Mouse (Mus musculus) lung, postnatal 0 days (tissue): ENCODE data around the gene Rabep1. TPM values are rescaled to one million over a fixed set of nuclear protein-coding genes. Genes with fewer than 3 reads are reported as not detected.

ENCODE experiments used
- ATAC-seq: fragments of 200-750 bp; cut with Nextera tagmentation; 2 replicates; pipeline ENCODE4 v1.8.0; 2017; ENCODE audit warnings: moderate library complexity
- DNase-seq: peaks from one replicate; pipeline ENCODE4 v3.0.0-alpha.2; 2016; ENCODE audit warnings: low spot score
- H3K27ac ChIP-seq: fragments of 300-500 bp; sonication (generic); 2 replicates; pipeline ENCODE4 v1.5.1; 2014; ENCODE audit warnings: antibody characterized with exemption, mild to moderate bottlenecking, low read length, mixed read lengths
- H3K27me3 ChIP-seq: fragments of 300-500 bp; sonication (generic); replicated peaks from 2 replicates; pipeline ENCODE4 v1.6.1; 2014; ENCODE audit warnings: low read length, mixed read lengths; ENCODE audit not compliant: insufficient read depth
- H3K36me3 ChIP-seq: fragments of 300-500 bp; sonication (generic); 2 replicates; pipeline ENCODE4 v1.6.1; 2014; ENCODE audit warnings: low read length, mixed read lengths; ENCODE audit not compliant: insufficient read depth
- H3K4me1 ChIP-seq: fragments of 300-500 bp; sonication (generic); 2 replicates; pipeline ENCODE4 v1.6.1; 2014; ENCODE audit warnings: antibody characterized with exemption, low read depth, low read length, mixed read lengths; ENCODE audit not compliant: insufficient read depth
- H3K4me2 ChIP-seq: fragments of 300-500 bp; sonication (generic); replicated peaks from 2 replicates; pipeline ENCODE4 v1.6.1; 2014; ENCODE audit warnings: low read depth, mild to moderate bottlenecking, low read length, moderate library complexity, mixed read lengths
- H3K4me3 ChIP-seq: fragments of 300-500 bp; sonication (generic); 2 replicates; pipeline ENCODE4 v1.5.1; 2014; ENCODE audit warnings: low read depth, low read length
- H3K9ac ChIP-seq: fragments of 300-500 bp; sonication (generic); replicated peaks from 2 replicates; pipeline ENCODE4 v1.6.1; 2014; ENCODE audit warnings: low read depth, mild to moderate bottlenecking
- H3K9me3 ChIP-seq: fragments of 300-500 bp; sonication (generic); 2 replicates; pipeline ENCODE4 v1.6.1; 2016; ENCODE audit warnings: low read length, mixed read lengths
- CTCF ChIP-seq: IDR thresholded peaks from 2 replicates; pipeline ENCODE4 v1.5.1; 2016; ENCODE audit warnings: antibody characterized with exemption, mild to moderate bottlenecking
- EP300 ChIP-seq: IDR thresholded peaks from 2 replicates; pipeline ENCODE4 v1.6.1; 2016; ENCODE audit warnings: antibody characterized with exemption, mild to moderate bottlenecking, control low read depth
- WGBS: fragments of 180-500 bp; shearing (Covaris S2); extraction: QIAGEN DNeasy Blood & Tissue Kit; methylation state at CpG from one replicate; pipeline ENCODE4 v1.1.7; 2014; 5-methylcytosine and 5-hydroxymethylcytosine counted together
- polyA plus RNA-seq: library from polyadenylated mRNA; unstranded; fragments of >200 nt; fragmentation: Nextera tagmentation; extraction: Ambion mirVana; gene quantifications from 2 replicates; pipeline ENCODE4 v1.2.1, GENCODE M21; 2015

Rabep1 gene
- polyA plus RNA-seq, 1 experiment from 2014 or later = 35.3 TPM

DNA sequence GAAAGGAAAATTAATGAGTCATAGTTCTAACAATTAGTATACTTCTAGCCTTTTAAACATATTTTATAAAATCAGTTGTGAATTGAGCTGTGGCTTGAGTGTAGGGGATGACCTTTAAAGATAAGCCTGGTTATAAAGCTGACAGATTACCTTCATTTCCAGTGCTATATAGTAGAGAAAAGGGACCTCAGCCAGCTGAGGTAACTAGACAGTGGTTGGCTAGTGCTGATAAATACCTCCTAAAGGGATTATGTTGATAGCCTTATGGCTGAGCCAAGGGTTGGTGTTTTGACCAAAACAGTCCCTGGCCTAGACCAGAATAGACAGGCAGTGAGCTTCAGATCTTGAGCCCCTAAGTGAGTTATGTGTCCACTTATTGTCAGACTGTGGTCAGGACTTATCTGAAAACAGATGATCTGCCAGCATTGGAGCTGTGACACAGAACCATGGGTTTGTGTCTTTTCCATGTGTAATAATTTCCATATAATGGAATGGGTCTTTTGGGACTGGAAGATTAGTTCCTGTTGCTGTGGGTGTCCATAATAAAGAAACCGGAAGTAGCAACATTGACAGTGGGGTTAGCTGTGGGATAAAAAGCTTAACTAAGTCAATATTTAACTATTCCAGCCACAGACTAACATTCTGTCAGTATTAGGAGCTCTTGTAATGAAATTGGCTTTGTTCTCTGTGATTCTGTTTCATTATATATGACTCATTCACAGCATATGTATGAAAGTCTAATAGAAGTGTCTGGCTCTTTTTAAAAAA lies 29.5 kb downstream of the Rabep1 start:
- no peak for DNase-seq
- WGBS = 41% methylated on average over 1 of the region's 1 CpGs
- H3K36me3 ChIP-seq = no peaks in the 10 kb centered on the region
- H3K4me3 ChIP-seq = no peak overlapping the region
- no peaks in the 10 kb centered on the region for H3K9me3 ChIP-seq
- no peak overlapping the region for H3K27ac ChIP-seq
- H3K4me1 ChIP-seq = peaks cover 9% of the 10 kb centered on the region
- H3K4me2 ChIP-seq = no peak overlapping the region
- ATAC-seq = no peak
- H3K27me3 ChIP-seq = no peaks in the 10 kb centered on the region
- TF ChIP-seq CTCF (no peak), EP300 (no peak)
- no peak overlapping the region for H3K9ac ChIP-seq

DNA sequence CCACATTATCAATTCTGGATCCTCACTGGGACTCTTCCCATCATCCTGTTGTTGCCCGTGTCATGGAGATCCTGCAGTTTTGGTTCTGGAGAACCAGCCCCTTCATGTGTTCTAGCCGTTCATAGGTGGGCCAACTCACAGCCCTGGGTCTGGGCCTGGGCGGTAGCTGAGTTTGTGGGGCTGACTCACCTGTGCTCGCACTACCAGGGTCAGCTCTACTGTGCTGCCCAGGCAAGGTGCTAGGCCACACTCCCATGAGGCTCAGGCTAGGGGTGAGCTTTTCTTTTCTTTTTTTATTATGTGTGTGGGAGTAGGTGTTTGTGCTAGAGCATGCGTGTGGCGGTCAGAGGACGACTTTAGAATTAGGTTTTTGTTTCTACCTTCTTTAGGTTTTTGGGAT lies 33.1 kb downstream of the Rabep1 start:
- no peak overlapping the region for H3K27ac ChIP-seq
- ATAC-seq (no peak), DNase-seq (no peak)
- 90% methylated on average over 7 of the region's 7 CpGs for WGBS
- H3K4me2 ChIP-seq = no peak overlapping the region
- TF ChIP-seq EP300 (no peak), CTCF (no peak)
- no peak overlapping the region for H3K9ac ChIP-seq
- H3K36me3 ChIP-seq = no peaks in the 10 kb centered on the region
- peaks cover under 1% of the 10 kb centered on the region; the same call in 1 of the 2 replicates for H3K4me1 ChIP-seq
- no peaks in the 10 kb centered on the region for H3K9me3 ChIP-seq
- no peaks in the 10 kb centered on the region for H3K27me3 ChIP-seq
- no peak overlapping the region for H3K4me3 ChIP-seq

DNA sequence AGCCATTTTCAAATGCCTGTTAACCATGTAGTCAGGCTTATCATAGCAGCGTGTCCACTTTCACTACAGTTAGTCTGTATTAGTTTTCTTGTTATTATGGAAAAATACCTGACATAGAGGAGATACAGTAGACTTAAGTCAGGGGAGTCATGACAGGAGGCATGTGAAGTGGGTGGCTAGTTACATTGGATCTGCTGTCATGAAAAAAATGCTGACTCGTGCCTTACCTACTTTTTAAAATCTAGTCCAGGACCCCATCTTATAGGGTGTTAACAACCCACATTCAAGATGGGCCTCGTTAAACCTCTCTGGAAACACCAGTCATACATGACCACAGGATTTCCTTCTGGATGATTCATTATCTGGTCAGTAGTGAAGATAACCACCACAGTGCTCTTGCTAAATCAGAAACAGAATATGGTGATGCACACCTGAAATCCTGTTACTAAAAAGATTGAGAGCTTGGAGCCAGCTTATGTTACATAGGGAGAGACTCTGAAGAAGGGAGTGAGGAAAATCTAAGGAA lies 38.4 kb downstream of the Rabep1 start:
- H3K9me3 ChIP-seq = no peaks in the 10 kb centered on the region
- no peaks in the 10 kb centered on the region for H3K36me3 ChIP-seq
- no peaks in the 10 kb centered on the region for H3K27me3 ChIP-seq
- TF ChIP-seq EP300 (no peak), CTCF (no peak)
- no peak overlapping the region for H3K27ac ChIP-seq
- no peak overlapping the region for H3K4me3 ChIP-seq
- no peak overlapping the region for H3K4me2 ChIP-seq
- ATAC-seq (no peak), DNase-seq (no peak)
- H3K4me1 ChIP-seq = no peaks in the 10 kb centered on the region
- no peak overlapping the region for H3K9ac ChIP-seq
- 84% methylated on average over 3 of the region's 3 CpGs for WGBS

DNA sequence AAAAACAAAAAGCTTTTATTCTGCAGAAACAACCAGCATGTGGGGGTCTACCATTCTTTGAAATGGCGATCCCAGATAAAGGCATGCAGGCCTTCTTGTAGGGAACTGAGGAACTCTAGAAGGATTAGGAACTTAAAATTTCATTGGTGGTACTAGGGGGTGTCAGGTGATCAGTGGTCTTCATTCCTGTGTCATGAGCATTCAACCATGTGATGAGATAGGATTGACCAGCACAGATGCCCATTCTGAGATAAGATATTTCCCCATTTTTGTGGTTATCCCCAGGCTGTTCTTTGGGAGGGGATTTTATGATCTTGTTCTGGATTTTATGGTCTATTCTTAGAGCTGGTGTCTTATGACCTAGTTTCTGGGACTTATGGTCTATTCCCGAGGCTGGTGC lies 46.1 kb downstream of the Rabep1 start:
- H3K9ac ChIP-seq = no peak overlapping the region
- H3K4me1 ChIP-seq = no peaks in the 10 kb centered on the region
- DNase-seq (no peak), ATAC-seq (no peak)
- no peak overlapping the region for H3K4me3 ChIP-seq
- H3K27ac ChIP-seq = no peak overlapping the region
- 87% methylated on average over 2 of the region's 2 CpGs for WGBS
- H3K9me3 ChIP-seq = no peaks in the 10 kb centered on the region
- H3K36me3 ChIP-seq = peaks cover 8% of the 10 kb centered on the region
- no peak overlapping the region for H3K4me2 ChIP-seq
- H3K27me3 ChIP-seq = no peaks in the 10 kb centered on the region
- TF ChIP-seq CTCF = no peak
- TF ChIP-seq EP300 = no peak

DNA sequence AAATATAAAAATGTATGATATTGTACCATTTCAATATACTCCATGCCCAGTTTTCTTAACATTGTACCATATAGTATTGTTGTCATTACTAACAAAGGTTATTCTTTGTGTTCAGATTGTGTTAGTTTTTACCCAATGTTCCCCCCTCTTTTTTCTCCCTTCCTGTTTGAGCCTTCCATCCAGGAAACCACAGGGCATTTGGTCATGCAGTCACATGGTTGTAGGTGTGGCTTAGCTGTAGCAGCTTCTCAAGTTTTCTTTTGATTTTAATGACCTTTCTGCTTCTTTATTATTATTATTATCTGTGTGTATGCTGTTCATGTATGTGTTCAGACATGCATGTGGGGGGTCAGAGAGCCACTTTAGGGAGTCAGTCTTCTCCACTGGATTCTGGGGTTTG lies 47.0 kb downstream of the Rabep1 start:
- DNase-seq (no peak), ATAC-seq (no peak)
- TF ChIP-seq CTCF (no peak), EP300 (no peak)
- Histone ChIP-seq H3K27me3 (no peaks in the 10 kb centered on the region), H3K9ac (no peak overlapping the region), H3K4me2 (no peak overlapping the region), H3K4me3 (no peak overlapping the region), H3K36me3 (peaks cover 8% of the 10 kb centered on the region), H3K27ac (no peak overlapping the region), H3K4me1 (no peaks in the 10 kb centered on the region), H3K9me3 (no peaks in the 10 kb centered on the region)

DNA sequence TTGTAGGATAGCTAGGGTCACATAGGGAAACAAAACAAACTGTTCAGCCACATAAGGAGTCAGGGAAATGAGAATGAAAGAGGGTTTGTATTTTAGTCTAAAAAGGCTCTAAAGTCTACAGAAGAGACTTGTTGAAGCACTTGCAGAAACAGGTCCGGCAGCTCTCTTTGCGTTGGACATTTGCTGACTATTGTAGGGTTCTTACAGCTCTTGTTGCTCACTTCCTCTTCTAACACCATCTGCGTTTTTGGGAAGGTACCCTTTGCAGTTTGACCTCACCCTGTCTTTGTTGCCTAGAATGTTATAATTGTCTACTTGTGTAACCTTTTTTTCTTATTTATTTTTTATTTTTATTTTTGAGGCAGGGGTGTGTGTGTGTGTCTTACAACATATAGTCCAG lies 53.1 kb downstream of the Rabep1 start:
- H3K27me3 ChIP-seq = no peaks in the 10 kb centered on the region
- peaks cover 8% of the 10 kb centered on the region for H3K36me3 ChIP-seq
- ATAC-seq (peak; percentile 79), DNase-seq (peak; percentile 73)
- no peaks in the 10 kb centered on the region for H3K9me3 ChIP-seq
- no peak overlapping the region for H3K9ac ChIP-seq
- H3K27ac ChIP-seq = peak overlapping the region; percentile 47; the same call in 1 of the 2 replicates
- H3K4me1 ChIP-seq = no peaks in the 10 kb centered on the region
- WGBS = 50% methylated on average over 3 of the region's 3 CpGs
- no peak overlapping the region for H3K4me2 ChIP-seq
- TF ChIP-seq EP300 (0 out of 2 replicates have a peak, but pooled peaks have one; percentile 14), CTCF (no peak)
- no peak overlapping the region for H3K4me3 ChIP-seq
